Mouse (Mus musculus) embryonic fibroblast, embryonic 13.5 days (primary cell): ENCODE measurements around the gene BC005624.

Source experiments
- CTCF ChIP-seq: IDR thresholded peaks from 2 replicates; pipeline ENCODE4 v1.5.1; 2011; ENCODE audit warnings: mild to moderate bottlenecking, control low read depth, low read length, moderate library complexity, borderline replicate concordance; ENCODE audit not compliant: insufficient read depth
- POLR2A ChIP-seq: IDR thresholded peaks from 2 replicates; pipeline ENCODE4 v1.6.1; 2011; ENCODE audit warnings: low read depth, mild to moderate bottlenecking, control low read depth, low read length, moderate library complexity

- no peak for TF ChIP-seq CTCF
- TF ChIP-seq POLR2A = no peak
These were observed 36.5 kb upstream of the BC005624 start for GRCm38 (mm10) chr2:31018519-31018918.
